8 mouse cellular contexts compared by ENCODE assay signal in the genomic region with DNA sequence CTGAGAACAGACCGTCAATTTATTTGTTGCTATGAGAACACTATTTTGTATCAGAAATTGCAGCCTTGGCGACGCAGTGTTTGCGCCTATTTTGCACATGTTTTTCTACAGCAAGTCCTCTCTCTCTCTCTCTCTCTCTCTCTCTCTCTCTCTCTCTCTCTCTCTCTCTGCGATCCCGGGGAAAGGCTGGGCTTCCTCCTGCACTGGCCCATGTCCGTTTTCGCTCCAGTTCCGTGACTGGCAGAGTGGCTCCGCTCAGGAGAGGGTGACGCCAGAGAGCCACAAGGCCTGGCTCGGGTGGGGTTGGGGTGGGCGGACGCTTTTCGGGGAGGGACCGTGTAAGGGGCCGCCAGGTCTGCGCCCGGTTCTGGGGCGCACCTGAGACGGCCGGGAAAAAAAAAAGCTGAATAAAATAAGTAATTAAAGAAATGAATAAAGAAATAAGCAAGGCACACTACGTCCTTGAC. TPM values are rescaled to one million over a fixed set of nuclear protein-coding genes. Genes with fewer than 3 reads are reported as not detected.
A peak's percentile ranks its signal among the peaks of the same experiment; 100 is the strongest.
DNase-seq lines count a peak whose midpoint lies in the region; ATAC-seq lines count a peak whose summit lies in the region.

No protein-coding gene starts in this region.

- no peaks in the 10 kb centered on the region for H3K36me3 ChIP-seq in intestine, embryonic 14.5 days (ENCODE audit: control insufficient read depth, insufficient read depth, low read length)

- peak overlapping the region; percentile 100 for H3K27ac ChIP-seq in intestine, embryonic 14.5 days (ENCODE audit: low read depth)

- ATAC-seq in intestine, embryonic 14.5 days (replicated peaks; ENCODE audit: low FRiP score, low TSS enrichment, low read depth): peak; percentile 84

- WGBS in intestine, embryonic 14.5 days: under 1% methylated on average over 22 of the region's 23 CpGs

- no peaks in the 10 kb centered on the region for H3K9me3 ChIP-seq in intestine, embryonic 14.5 days (ENCODE audit: control insufficient read depth, low read length)

- intact Hi-C loops in gastrocnemius, postnatal 14 days (cut with DNase I; ENCODE audit: low total_unique reads): no loop called here
- intact Hi-C loops in left cerebral cortex, postnatal 14 days (cut with DNase I): loop anchor here (5.0 kb wide), 3 partner anchors 38 to 88 kb away; partner anchors contain the start of gene Cox20

- peak overlapping the region; percentile 57 for H3K4me3 ChIP-seq in intestine, embryonic 14.5 days (ENCODE audit: low read depth, low read length)

- DNase-seq in adipocyte (ENCODE audit: low spot score): peak; percentile 87
- DNase-seq in embryo, embryonic 10 days (ENCODE audit: low spot score): peak; percentile 87
- DNase-seq in gastrocnemius, postnatal 14 days: peak; percentile 87
- peak; percentile 92 for DNase-seq in intestine, embryonic 14.5 days (ENCODE audit: low spot score)
- peak; percentile 70 to 73 for DNase-seq in left cerebral cortex, postnatal 14 days (ENCODE audit: low spot score in 2 of 2)
- DNase-seq in mesoderm, embryonic 11.5 days (ENCODE audit: low read depth, low spot score): peak; percentile 89
- peak; percentile 68 to 75 for DNase-seq in right cerebral cortex, postnatal 36 days (ENCODE audit: low spot score in 2 of 2)
- DNase-seq in yolk sac, embryonic 10.5 days (ENCODE audit: low spot score): peak; percentile 86

- H3K27me3 ChIP-seq in intestine, embryonic 14.5 days (replicated peaks; ENCODE audit: control insufficient read depth, insufficient read depth, low read length): no peaks in the 10 kb centered on the region

- no peaks in the 10 kb centered on the region for H3K4me1 ChIP-seq in intestine, embryonic 14.5 days (replicated peaks; ENCODE audit: control insufficient read depth, insufficient read depth, low read length)

- H3K9ac ChIP-seq in intestine, embryonic 14.5 days (ENCODE audit: low read length): peak overlapping the region; percentile 99

- peak overlapping the region; percentile 70 for H3K4me2 ChIP-seq in intestine, embryonic 14.5 days (ENCODE audit: low read length)

RNA-seq across cellular contexts. Expression of gene Efcab2, which starts 0.4 kb away (rescaled TPM):
- 1 to 10 TPM; 6.2 to 8.4 TPM for total RNA-seq in gastrocnemius, postnatal 14 days (2021)
- polyA plus RNA-seq in intestine, embryonic 14.5 days (2014; fragmentation: Nextera tagmentation; extraction: Ambion mirVana): 6.9 and 9.3 TPM in 2 replicates
- total RNA-seq in left cerebral cortex, postnatal 14 days (2021): 10 to 100 TPM in 1 of 2 experiments, 1 to 10 TPM in 1; 9.8 to 11.3 TPM

Comparison
In these comparisons a context has a peak if more than half of its experiments do, and no peak if none do; other contexts are left out.
1. Peak in every context shown above with its lines: DNase-seq, ATAC-seq, H3K4me3 ChIP-seq and H3K27ac ChIP-seq.